Mouse (Mus musculus): ENCODE results near the gene Myh11. TPM values are rescaled to one million over a fixed set of nuclear protein-coding genes. Genes with fewer than 3 reads are reported as not detected.

Myh11 gene
- total and polyA plus RNA-seq, 3 experiments, result 0.01 TPM; not detected in 2

DNA sequence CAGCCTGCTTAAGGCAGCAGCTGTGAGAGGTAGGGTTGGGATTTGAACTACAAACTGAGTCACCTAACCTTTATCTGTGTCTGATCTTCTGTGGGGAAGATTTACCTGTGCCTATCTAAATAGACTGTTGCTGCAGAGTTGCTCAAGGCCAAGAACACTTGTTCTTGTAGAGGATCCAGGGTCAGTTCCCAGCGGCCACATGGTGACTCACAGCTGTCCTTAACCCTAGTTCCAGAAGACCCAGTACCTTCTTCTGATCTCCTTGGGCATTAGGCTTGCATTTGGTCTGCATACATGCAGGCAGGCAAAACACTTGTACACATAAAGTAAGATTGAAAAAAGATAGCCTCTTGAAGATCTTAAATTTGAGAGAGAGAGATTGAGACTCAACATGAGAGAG, 121.5 kb downstream of the Myh11 start:
- Histone ChIP-seq H3K79me2 (ENCODE audit: control insufficient read depth, insufficient read depth, low read length, poor library complexity) (peaks cover 2% of the 10 kb centered on the region; the same call in 1 of the 2 replicates), H3K27me3 (ENCODE audit: control insufficient read depth in 1 of 2, insufficient read depth in 2 of 2, low read length in 2 of 2) (no peaks in the 10 kb centered on the region), H3K27ac (ENCODE audit: control insufficient read depth, low read depth, low read length) (no peak overlapping the region), H3K4me1 (ENCODE audit: control insufficient read depth in 1 of 2, insufficient read depth in 2 of 2, low read length in 2 of 2) (peaks cover 0 to 5% of the 10 kb centered on the region in 2 experiments; a peak in 1 of 4 replicates), H3K4me3 (ENCODE audit: control insufficient read depth in 1 of 2, insufficient read depth in 1 of 2, low read depth in 2 of 2, low read length in 2 of 2) (no peak overlapping the region), H3K9me3 (replicated peaks; ENCODE audit: insufficient read depth, low read length) (no peaks in the 10 kb centered on the region), H3K36me3 (ENCODE audit: control insufficient read depth in 1 of 2, insufficient read depth in 2 of 2, low read length in 2 of 2) (peaks cover 1 to 3% of the 10 kb centered on the region in 2 experiments; a peak in 1 of 4 replicates), H3K9ac (ENCODE audit: control insufficient read depth, low read depth, low read length, poor library complexity, severe bottlenecking) (no peak overlapping the region)
- DNase-seq (ENCODE audit: low read depth, low spot score), result no peak
- TF ChIP-seq MXI1 (IDR thresholded peaks at IDR 0.05; ENCODE audit: low read depth, low read length) (no peak), BHLHE40 (IDR thresholded peaks at IDR 0.05; ENCODE audit: borderline replicate concordance, low read depth, low read length) (no peak), CHD1 (IDR thresholded peaks at IDR 0.05; ENCODE audit: low read depth, low read length) (no peak), ZMIZ1 (IDR thresholded peaks at IDR 0.05; ENCODE audit: low read depth, low read length) (no peak), TBP (IDR thresholded peaks at IDR 0.05; ENCODE audit: low read depth, low read length) (no peak), ZKSCAN1 (IDR thresholded peaks at IDR 0.05; ENCODE audit: low read depth, low read length) (no peak), MYB (IDR thresholded peaks at IDR 0.05; ENCODE audit: low read depth, low read length) (no peak), MAFK (IDR thresholded peaks at IDR 0.05; ENCODE audit: borderline replicate concordance, low read depth, low read length) (no peak), JUND (IDR thresholded peaks at IDR 0.05; ENCODE audit: low read depth, low read length) (no peak), MYC (IDR thresholded peaks at IDR 0.05; ENCODE audit: low read depth, low read length) (no peak), USF2 (IDR thresholded peaks at IDR 0.05; ENCODE audit: borderline replicate concordance in 1 of 2, insufficient read depth in 1 of 2, low read depth in 1 of 2, low read length in 2 of 2) (no peak), POLR2AphosphoS5 (IDR thresholded peaks at IDR 0.05; ENCODE audit: borderline replicate concordance, low read depth, low read length) (no peak), GABPA (IDR thresholded peaks at IDR 0.05; ENCODE audit: low read depth, low read length) (no peak), TAL1 (IDR thresholded peaks at IDR 0.05; ENCODE audit: low read length) (no peak), GATA1 (IDR thresholded peaks at IDR 0.05; ENCODE audit: low read depth, low read length) (no peak), ELF1 (IDR thresholded peaks at IDR 0.05; ENCODE audit: low read depth, low read length) (no peak), EP300 (IDR thresholded peaks at IDR 0.05; ENCODE audit: low read depth in 1 of 2, low read length in 2 of 2) (no peak), E2F4 (IDR thresholded peaks at IDR 0.05; ENCODE audit: borderline replicate concordance, low read depth, low read length) (no peak), MEF2A (IDR thresholded peaks at IDR 0.05; ENCODE audit: extremely low read depth, insufficient replicate concordance, low read depth, low read length, poor library complexity, severe bottlenecking) (no peak), HCFC1 (IDR thresholded peaks at IDR 0.05; ENCODE audit: low read depth, low read length) (no peak)

- H3K27ac ChIP-seq (ENCODE audit: control insufficient read depth, low read depth, low read length), result no peak overlapping the region
These were observed 124.7 kb downstream of the Myh11 start for GRCm38 (mm10) chr16:14166490-14166889.

More at GRCm38 (mm10) chr16:14166490-14166889, 124.7 kb downstream of the Myh11 start:
- Histone ChIP-seq H3K4me3 (ENCODE audit: control insufficient read depth in 1 of 2, insufficient read depth in 1 of 2, low read depth in 2 of 2, low read length in 2 of 2) (no peak overlapping the region), H3K9me3 (replicated peaks; ENCODE audit: insufficient read depth, low read length) (no peaks in the 10 kb centered on the region), H3K27me3 (ENCODE audit: control insufficient read depth in 1 of 2, insufficient read depth in 2 of 2, low read length in 2 of 2) (no peaks in the 10 kb centered on the region), H3K9ac (ENCODE audit: control insufficient read depth, low read depth, low read length, poor library complexity, severe bottlenecking) (no peak overlapping the region), H3K79me2 (ENCODE audit: control insufficient read depth, insufficient read depth, low read length, poor library complexity) (peaks cover 14% of the 10 kb centered on the region), H3K36me3 (ENCODE audit: control insufficient read depth in 1 of 2, insufficient read depth in 2 of 2, low read length in 2 of 2) (peaks cover 1 to 11% of the 10 kb centered on the region in 2 experiments; a peak in 3 of 4 replicates), H3K4me1 (ENCODE audit: control insufficient read depth in 1 of 2, insufficient read depth in 2 of 2, low read length in 2 of 2) (peaks cover 0 to 5% of the 10 kb centered on the region in 2 experiments; a peak in 2 of 4 replicates)
- TF ChIP-seq SIN3A (IDR thresholded peaks at IDR 0.05; ENCODE audit: low read length) (no peak), TBP (IDR thresholded peaks at IDR 0.05; ENCODE audit: low read depth, low read length) (no peak), POLR2AphosphoS2 (IDR thresholded peaks at IDR 0.05; ENCODE audit: low read length) (no peak), GABPA (IDR thresholded peaks at IDR 0.05; ENCODE audit: low read depth, low read length) (no peak), USF1 (IDR thresholded peaks at IDR 0.05; ENCODE audit: low read depth, low read length) (no peak), TCF12 (IDR thresholded peaks at IDR 0.05; ENCODE audit: low read depth, low read length) (no peak), E2F4 (IDR thresholded peaks at IDR 0.05; ENCODE audit: borderline replicate concordance, low read depth, low read length) (no peak), UBTF (IDR thresholded peaks at IDR 0.05; ENCODE audit: borderline replicate concordance, insufficient read depth, low read depth, low read length) (no peak), MAX (IDR thresholded peaks at IDR 0.05; ENCODE audit: low read length) (no peak), CTCF (IDR thresholded peaks at IDR 0.05 in 2 of 3, conservative IDR thresholded peaks at IDR 0.05 in 1 of 3; ENCODE audit: control insufficient read depth in 1 of 3, insufficient read depth in 1 of 3, low read depth in 2 of 3, low read length in 3 of 3, poor library complexity in 1 of 3, severe bottlenecking in 1 of 3) (no peak), NELFE (IDR thresholded peaks at IDR 0.05; ENCODE audit: low read depth, low read length) (no peak), HCFC1 (IDR thresholded peaks at IDR 0.05; ENCODE audit: low read depth, low read length) (no peak), ZC3H11A (IDR thresholded peaks at IDR 0.05; ENCODE audit: low read depth, low read length) (no peak), JUND (IDR thresholded peaks at IDR 0.05; ENCODE audit: low read depth, low read length) (no peak), MXI1 (IDR thresholded peaks at IDR 0.05; ENCODE audit: low read depth, low read length) (no peak), CHD1 (IDR thresholded peaks at IDR 0.05; ENCODE audit: low read depth, low read length) (no peak), SMC3 (IDR thresholded peaks at IDR 0.05; ENCODE audit: low read depth, low read length) (no peak)
- DNase-seq (ENCODE audit: low read depth, low spot score), result no peak
